Mouse (Mus musculus) gastrocnemius, adult 2 months (tissue): ENCODE measurements around the gene Epm2aip1. TPM values are rescaled to one million over a fixed set of nuclear protein-coding genes. Genes with fewer than 3 reads are reported as not detected.

ENCODE experiments used
- DNase-seq: peaks from one replicate; pipeline ENCODE4 v3.0.0; 2022
- H3K27ac ChIP-seq: fragments of 200-600 bp; 2 replicates; pipeline ENCODE4 v1.8.1; 2022; ENCODE audit warnings: mild to moderate bottlenecking
- H3K4me3 ChIP-seq: fragments of 200-600 bp; 2 replicates; pipeline ENCODE4 v1.8.1; 2022; ENCODE audit warnings: mild to moderate bottlenecking, moderate library complexity
- CTCF ChIP-seq: fragments of 200-600 bp; IDR thresholded peaks from 2 replicates; pipeline ENCODE4 v1.8.1; 2022; ENCODE audit warnings: antibody characterized with exemption, mild to moderate bottlenecking, moderate library complexity
- intact Hi-C: fragments of 180-260 bp; cut with DNase I; formaldehyde crosslinking; loops from one replicate; pipeline ENCODE4 v1.15.1; 2025
- total RNA-seq, 2 experiments: library from RNA; stranded (reverse); gene quantifications; 2 replicates each; pipeline ENCODE4 v1.2.3; 2021

Epm2aip1 gene
- total RNA-seq, 2 experiments from 2014 or later: 21.1 to 24.7 TPM

DNA sequence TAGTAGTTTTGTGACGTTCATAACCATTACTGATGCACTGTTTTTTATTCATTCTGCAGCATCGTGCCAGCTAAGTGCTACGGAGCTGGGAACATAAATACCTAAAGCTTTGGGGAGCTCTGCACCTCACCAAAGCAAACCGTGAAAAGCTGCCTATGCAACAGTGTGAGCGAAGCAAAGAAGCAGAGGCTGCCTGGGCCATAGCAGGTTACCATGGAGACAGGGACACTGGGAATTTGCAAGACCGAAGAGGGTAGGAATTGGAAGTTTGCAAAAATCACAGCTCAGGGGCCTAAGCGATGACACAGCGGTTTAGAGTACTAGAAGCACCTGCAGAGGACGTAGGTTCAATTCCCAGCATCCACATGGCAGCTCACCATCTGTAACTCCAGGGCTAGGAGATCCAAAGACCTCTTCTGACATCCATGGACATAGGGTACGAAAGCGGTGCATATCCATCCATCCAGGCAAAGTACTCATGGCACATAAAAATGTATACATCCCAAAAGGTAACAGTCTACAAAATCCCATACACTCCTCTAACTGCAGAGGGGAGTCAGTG lies 18.9 kb downstream of the Epm2aip1 start:
- no peak for TF ChIP-seq CTCF
- no peak overlapping the region for H3K27ac ChIP-seq
- DNase-seq: no peak
- H3K4me3 ChIP-seq: no peak overlapping the region
- intact Hi-C loops: no loop called here

- no peak for DNase-seq
- intact Hi-C loops: no loop called here
- TF ChIP-seq CTCF: no peak
- Histone ChIP-seq H3K27ac (no peak overlapping the region), H3K4me3 (no peak overlapping the region)
Observed at GRCm38 (mm10) chr9:111293234-111293633, 21.5 kb downstream of the Epm2aip1 start.

- no peak for DNase-seq
- Histone ChIP-seq H3K4me3 (no peak overlapping the region), H3K27ac (no peak overlapping the region)
- no peak for TF ChIP-seq CTCF
- intact Hi-C loops: no loop called here
Observed at GRCm38 (mm10) chr9:111294911-111295310, 23.2 kb downstream of the Epm2aip1 start.

- no peak for DNase-seq
- Histone ChIP-seq H3K4me3 (no peak overlapping the region), H3K27ac (no peak overlapping the region)
- no peak for TF ChIP-seq CTCF
- intact Hi-C loops: no loop called here
Observed at GRCm38 (mm10) chr9:111295323-111295722, 23.6 kb downstream of the Epm2aip1 start.

DNA sequence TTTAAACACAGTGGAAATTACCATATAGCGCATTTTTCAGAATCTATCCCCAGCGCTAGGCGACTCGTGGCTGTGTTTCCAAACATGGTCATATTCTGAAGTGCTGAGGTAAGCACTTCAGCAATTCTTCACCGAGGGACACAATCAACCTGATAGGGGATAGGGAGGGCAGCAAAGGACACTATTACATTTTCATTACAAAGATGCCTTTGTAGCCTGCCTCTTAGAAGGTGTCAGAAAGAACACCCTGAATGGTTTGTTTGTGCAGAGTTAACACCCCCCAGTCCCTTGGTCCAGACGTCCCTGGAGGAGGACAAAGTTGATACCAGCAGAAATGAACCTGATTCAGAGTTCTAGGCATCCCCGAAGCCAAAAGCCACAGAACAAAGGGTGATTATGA lies 24.7 kb downstream of the Epm2aip1 start:
- H3K4me3 ChIP-seq: no peak overlapping the region
- H3K27ac ChIP-seq: no peak overlapping the region
- DNase-seq: no peak
- intact Hi-C loops: no loop called here
- TF ChIP-seq CTCF: no peak

GRCm38 (mm10) chr9:111298606-111299005 lies 26.9 kb downstream of the Epm2aip1 start:
- H3K4me3 ChIP-seq: no peak overlapping the region
- intact Hi-C loops: no loop called here
- H3K27ac ChIP-seq: no peak overlapping the region
- TF ChIP-seq CTCF: no peak
- DNase-seq: no peak

DNA sequence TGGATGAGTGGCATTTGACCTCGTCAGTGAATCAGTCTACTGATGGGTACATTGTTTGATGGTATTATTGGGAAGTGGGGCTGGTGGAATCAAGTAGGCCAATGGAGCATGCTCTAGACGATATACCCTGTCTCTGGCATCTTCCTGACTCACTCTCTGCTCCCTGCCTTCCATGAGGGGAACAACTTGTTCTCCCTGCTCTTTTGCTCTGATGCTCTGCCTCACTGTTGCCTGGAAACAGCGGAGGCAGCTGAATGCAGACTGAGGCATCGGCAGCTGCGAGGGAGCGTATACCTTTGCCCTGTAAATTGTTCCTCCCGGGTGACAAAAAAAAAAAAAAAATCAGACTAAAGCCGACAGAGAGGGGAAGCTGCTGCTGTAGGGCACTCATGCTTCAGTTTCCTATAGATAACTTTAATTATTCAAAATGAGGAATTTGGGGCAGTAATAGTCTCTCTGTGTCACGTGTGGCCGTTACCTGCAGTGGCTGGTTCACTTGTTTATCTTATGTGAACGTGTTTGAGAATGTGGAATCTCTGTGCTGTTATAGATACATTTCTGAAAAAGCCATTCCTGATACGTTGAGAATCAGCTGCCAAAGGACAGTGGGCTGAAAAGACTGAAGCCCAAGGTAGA lies 30.6 kb downstream of the Epm2aip1 start:
- no peak overlapping the region for H3K4me3 ChIP-seq
- H3K27ac ChIP-seq: no peak overlapping the region
- intact Hi-C loops: no loop called here
- TF ChIP-seq CTCF: no peak
- DNase-seq: no peak

- intact Hi-C loops: no loop called here
- TF ChIP-seq CTCF: no peak
- Histone ChIP-seq H3K4me3 (no peak overlapping the region), H3K27ac (no peak overlapping the region)
- DNase-seq: no peak
Observed at GRCm38 (mm10) chr9:111304036-111304435, 32.3 kb downstream of the Epm2aip1 start.

GRCm38 (mm10) chr9:111306142-111306541 lies 34.4 kb downstream of the Epm2aip1 start:
- no peak overlapping the region for H3K4me3 ChIP-seq
- intact Hi-C loops: no loop called here
- H3K27ac ChIP-seq: no peak overlapping the region
- no peak for DNase-seq
- no peak for TF ChIP-seq CTCF

- DNase-seq: peak; percentile 21
- no peak for TF ChIP-seq CTCF
- peak within 1 kb of the TSS; percentile 63 for H3K4me3 ChIP-seq
- H3K27ac ChIP-seq: no peak within 1 kb of the TSS
- intact Hi-C loops: no loop called here
Observed at GRCm38 (mm10) chr9:111311031-111311842, 39.5 kb downstream of the Epm2aip1 start, which contains the start of gene Trank1. Gene Trank1, plus strand, starts transcription at chr9:111311739.

GRCm38 (mm10) chr9:111311843-111312441 lies 40.2 kb downstream of the Epm2aip1 start:
- Histone ChIP-seq H3K27ac (no peak overlapping the region), H3K4me3 (peak overlapping the region; percentile 63)
- DNase-seq: no peak
- intact Hi-C loops: no loop called here
- no peak for TF ChIP-seq CTCF

- intact Hi-C loops: no loop called here
- Histone ChIP-seq H3K4me3 (peak overlapping the region; percentile 63), H3K27ac (no peak overlapping the region)
- TF ChIP-seq CTCF: no peak
- DNase-seq: peak; percentile 20
Observed at GRCm38 (mm10) chr9:111312442-111313141, 40.9 kb downstream of the Epm2aip1 start.

DNA sequence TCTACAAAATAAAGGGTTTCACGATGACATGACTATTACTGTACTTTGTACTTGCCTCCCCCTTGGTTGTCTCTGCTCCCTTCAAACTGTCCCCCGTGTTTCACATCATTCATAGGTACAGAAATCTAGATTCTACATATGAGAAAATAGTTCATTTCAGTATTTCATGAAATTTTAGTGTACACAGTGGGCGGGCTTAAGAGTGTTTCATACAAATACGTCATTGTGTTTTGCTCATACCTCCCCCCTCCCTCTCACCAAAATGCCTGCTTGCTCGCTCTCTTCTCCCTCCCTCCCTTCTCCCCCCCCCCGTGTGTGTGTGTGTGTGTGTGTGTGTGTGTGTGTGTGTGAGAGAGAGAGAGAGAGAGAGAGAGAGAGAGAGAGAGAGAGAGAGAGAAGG lies 41.6 kb downstream of the Epm2aip1 start:
- no peak for TF ChIP-seq CTCF
- no peak overlapping the region for H3K4me3 ChIP-seq
- intact Hi-C loops: no loop called here
- H3K27ac ChIP-seq: no peak overlapping the region
- no peak for DNase-seq
